Mouse (Mus musculus) liver, adult (tissue): ENCODE results near the gene Adgrg3.

ENCODE experiments used
- GATA4 ChIP-seq: IDR thresholded peaks from 2 replicates; pipeline ENCODE4 v1.6.1; 2014; ENCODE audit warnings: mild to moderate bottlenecking, low read length; ENCODE audit not compliant: insufficient replicate concordance

Adgrg3 gene

DNA sequence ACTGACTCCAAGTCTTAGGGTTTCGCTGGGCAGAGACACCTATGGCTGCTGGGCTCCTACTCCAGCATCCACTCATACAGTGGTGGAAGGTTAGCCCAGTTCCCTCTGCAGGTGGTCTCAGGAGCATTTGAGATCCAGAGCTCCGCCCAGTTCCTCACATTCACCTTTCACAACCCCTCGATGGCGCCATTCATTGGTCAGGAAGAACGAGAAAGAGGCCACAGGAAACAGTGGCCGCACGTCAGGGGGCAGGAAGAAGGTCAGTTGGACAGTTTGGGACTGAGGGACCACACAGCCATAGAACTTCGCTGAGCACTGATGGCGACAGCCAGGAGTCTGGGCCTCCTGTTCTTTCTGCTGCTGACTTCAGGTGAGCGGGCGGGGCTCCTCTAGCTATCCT lies at the start of gene Adgrg3:
Adgrg3 (plus strand) TSS at position 242 of the 400 bp plus-strand sequence.
- TF ChIP-seq GATA4 = no peak

DNA sequence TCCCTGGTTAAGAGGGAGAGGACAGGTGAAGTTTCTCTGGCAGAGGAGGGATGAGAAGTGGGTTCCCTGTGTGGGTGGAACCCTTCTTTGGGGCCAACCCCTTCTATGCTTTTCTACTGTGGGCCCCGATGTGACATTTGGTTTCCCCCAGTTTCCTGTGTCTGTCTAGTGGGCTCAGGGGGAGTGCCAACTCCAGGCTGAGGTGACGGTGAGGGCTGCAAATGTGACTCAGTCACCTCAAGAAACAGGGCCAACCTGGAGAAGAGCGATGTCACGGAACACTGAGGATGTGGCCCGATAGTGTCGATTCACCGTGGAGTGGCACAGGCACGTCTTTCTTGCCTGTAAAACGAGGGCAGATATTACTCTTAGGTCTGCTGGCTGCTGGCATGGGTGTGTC lies 44.2 kb upstream of the Adgrg3 start:
- no peak for TF ChIP-seq GATA4

DNA sequence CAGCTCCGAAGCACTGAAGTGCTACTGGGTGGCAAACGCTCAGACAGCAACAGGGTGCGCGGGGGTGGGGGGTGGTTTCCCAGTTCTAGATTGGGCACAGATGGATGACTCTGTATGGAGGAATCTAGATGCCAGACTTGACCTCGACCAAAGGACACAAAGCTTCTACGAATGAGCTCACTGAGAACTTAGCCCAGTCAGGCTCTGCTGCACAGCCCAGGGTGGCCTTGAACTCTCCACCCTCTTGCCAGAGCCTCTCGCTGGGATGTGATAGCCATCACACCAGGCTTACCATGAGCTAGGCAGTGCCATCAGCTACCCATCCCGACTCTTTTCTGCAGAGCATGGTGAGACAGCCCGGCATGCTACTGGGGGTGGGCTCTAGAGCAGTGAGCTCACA lies 43.7 kb upstream of the Adgrg3 start:
- no peak for TF ChIP-seq GATA4

DNA sequence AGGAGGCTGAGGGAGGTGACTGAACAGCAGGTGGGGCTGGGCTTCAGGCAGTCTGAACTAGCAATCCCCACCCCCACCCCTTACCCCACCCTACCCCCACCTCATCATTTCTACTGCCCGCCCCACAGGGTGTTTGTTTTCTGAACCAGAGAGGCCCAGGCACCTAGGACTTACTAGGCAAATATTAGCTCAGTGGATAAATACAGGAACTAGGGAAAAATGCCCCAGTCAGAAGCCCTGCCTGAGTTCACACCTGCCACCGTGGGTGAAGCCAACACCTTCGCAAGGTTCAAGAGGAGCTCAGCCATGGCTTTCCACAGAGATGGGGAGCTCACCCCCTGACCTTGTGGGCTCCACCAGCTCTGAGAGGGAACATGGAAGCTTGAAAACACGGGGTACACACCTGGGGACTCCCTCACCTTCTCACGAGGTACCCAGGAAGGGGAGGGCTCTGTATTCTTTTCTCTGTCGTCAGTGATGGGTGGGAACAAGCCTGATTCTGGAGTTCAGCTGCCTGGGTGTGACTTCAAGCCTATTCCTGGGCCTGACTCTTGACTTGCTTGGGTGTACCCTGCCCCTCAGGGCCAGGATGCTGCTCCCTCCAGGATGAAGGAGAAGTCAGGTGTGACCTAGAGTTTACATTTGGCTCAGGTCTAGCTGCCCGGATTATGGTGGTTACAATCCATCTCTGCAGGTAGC lies 42.9 kb upstream of the Adgrg3 start, which contains the start of gene Adgrg1:
Adgrg1 (plus strand) TSS at position 285 of the 699 bp plus-strand sequence.
- TF ChIP-seq GATA4 = no peak

DNA sequence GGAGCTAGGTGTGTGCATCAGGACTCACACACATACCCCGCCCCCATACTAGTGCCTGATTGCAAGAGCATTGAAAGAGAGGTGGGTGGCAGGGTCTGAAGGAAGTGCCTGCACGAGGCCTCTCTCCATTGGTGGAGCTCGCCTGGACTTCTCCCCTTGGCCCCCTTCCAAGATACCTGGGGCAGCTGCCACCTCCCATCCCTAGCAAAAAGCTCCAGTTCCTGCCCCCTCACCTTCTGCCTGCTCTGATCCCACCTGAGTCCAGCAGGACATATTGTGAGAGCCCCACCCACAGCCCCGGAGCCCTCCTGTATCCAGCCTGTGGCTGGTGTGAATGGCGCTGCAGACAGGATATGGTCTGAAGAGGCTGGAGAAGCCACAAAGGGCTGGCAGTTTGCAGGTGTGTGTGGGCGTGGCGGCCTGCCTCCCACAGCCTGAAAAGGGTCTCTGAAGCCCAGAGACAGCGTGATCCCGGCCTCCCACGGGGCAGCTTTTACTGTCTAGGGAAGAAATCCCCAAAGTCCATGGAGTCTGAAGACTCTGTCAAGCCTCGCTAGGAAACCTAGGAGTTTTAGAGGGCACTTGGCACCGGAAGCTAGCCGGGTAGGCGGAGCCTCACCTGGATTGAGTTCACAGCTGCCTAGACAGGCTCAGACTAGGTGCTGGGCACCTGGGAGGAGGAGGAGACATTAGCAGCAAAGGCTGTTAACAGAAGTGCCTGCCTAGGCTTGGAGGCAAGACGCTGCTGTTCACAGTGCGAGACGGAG lies 40.7 kb upstream of the Adgrg3 start:
- TF ChIP-seq GATA4 = no peak

DNA sequence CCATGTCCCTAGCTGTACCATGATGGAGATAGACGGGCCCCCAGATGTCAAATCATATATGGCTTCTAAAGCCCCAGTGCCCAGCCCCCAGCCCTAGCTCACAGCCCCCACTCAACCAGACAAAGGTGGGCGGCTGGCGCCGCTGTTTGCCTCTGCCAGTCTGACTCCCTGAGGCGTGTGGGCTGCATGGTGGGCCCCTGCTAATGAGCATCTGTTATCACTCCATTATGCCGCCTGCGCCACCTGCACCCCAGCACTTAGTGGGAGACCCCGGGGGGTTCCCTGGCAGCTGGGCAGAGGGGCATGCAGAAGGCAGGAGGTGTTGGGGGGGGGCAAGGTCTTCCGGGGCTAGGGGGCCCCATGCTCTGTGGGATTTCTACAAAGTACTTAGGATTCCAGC lies 39.4 kb upstream of the Adgrg3 start:
- TF ChIP-seq GATA4 = no peak

DNA sequence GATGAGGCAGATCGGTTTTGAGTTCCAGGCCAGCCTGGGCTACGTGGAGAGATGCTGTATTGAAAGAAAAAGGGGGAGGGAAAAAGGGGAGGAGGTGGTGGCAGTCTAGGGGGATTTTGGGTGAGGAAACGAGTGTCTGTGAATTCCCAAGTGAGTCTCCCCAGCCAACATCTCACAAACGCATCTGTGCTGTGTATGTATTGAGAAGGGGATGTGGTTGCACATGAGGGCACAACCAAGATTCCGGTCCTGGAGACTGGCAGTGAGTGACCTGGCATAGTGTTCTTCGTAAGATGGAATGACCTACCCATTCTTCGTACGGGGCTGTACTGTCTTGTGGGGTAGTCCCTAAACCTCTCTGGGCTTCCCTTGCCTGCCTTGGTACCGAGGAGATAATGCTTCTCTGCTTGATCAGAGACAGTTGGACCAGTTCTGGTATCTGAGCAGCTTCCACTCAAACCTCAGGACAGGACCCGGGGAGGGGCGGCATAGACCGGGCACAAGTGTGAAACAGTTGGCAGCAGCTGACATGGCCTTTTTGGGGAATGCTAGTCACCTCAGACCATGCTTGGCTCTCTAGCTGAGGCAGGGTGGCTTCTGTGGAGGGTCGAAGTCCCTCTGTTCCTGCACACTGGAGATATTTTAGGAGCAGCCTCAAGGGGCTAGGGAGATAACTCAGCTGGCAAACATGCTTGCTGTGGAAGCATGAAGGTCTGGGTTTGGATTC lies 38.7 kb upstream of the Adgrg3 start:
- TF ChIP-seq GATA4 = no peak

DNA sequence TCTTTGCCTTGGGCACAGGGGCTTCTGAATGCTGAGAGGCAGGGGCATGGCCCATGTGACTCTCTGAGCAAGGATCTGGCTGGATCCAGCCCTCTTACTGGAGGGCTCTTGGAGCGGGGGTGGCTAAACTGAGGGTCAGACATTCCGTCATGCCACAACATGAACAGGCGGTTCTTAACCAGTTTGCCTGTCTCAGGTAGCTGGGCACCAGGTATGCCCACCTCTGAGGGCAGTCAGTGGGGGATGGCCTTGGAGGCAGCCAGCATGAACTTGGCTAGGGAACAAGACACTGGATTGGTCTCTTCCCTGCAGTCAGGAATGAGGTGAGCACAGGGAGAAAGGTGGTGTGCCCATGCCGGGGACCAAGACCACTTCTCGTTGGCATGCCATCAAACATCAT lies 37.3 kb upstream of the Adgrg3 start:
- no peak for TF ChIP-seq GATA4

DNA sequence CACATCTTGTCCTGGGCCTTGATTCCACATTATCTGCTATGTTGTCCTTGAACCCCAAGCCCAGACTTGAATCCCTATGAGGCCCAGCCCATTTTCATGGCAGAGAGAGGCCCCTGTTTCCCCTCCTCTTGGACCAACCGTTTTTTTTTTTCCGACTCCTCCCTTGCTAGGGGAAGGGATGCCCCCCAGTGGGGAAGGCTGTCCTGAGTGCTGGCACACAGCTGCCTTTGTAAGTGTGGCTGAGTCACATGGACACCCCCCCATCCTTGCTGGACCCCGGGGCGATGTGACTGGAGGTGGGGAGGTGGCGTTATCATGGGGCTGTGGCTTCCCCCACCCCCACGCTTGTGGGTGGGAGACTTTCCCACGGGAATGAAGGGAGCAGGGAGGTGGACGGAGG lies 36.5 kb upstream of the Adgrg3 start:
- TF ChIP-seq GATA4 = no peak

DNA sequence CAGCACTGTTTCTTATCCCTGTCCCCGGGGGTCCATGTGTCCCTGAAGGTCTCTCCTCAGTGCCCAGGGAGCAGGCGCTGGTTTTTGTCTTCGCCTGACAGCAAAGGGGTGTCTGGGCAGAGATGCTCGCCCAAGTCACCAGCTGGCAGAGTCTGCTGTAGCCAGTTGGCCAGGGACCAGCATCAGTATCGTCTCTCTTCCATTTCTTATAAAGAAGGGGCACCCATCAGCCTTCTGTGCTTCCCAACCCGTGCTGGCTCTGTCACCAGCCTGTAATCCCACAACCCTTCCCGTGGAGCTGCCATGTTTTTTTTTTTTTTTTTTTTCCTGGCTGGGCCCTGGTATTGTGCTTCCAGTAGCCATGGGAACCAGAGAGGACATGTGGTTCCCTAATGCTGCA lies 35.6 kb upstream of the Adgrg3 start:
- TF ChIP-seq GATA4 = no peak

DNA sequence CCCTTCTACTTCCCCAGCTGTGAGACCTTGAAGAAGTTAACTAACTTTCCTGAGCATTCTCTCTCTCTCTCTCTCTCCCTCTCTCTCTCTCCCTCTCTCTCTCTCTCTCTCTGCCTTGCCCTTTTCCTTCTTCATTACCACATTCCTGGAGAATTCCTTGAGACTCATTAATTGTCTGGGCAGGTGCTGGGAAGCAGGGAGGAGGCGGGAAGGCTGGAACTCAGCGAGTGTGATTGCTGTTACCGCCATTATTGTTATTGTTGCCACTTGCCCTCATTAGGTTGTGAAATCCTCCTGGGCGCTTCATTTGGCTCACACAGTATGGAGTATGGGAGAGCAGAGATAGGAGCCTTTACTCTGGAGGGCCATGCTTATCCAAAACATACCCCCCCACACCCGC lies 34.3 kb upstream of the Adgrg3 start:
- no peak for TF ChIP-seq GATA4

DNA sequence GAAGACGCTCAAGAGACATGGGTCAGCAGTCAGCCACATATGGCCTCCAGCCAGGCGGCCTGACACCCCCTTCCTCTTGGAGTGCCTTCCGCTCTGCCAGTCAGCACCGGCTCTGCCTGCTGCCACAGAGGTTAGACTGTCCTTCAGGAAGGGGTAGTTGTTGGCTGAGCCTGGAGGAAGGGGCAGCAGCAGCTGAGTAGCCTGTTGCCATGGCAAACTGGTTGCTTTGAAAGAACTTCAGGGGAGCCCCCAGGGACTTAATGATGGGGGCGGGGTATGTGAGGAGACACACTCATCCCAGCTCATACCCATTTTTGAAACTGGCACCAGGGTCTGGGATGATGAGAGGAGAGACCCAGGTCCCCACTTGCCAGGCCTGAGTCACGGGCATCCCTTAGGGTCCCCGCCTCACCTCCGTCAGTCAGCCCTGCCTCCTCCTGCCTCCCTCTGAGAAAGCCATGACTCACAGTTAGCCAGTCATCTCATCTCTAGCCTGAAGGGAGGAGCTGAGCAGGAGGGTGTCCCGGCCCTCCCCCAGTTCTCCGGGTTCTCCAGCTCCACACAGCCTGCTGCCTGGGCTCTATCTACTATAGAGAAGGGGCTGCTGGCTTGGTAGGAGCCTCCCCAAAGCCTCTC lies 33.5 kb upstream of the Adgrg3 start:
- TF ChIP-seq GATA4 = no peak

DNA sequence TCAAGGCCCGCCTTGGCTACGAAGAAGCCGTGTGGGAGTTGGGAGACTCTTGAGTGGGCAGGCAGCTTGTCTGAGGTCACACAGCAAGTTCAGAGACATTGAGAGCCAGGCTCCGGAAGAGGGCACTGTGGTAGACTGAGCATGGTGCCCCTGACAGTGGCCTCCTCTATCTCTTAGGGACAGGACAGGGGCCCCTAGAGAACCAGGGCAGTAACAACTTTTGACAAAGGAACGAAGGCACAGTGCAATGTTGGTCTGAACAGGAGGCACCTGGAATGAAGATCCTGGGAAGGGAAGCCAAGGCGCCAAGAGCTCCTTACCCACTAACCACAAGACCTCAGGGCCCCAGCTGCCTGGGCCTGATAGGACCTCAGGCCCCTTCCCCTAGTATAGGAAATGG lies 32.5 kb upstream of the Adgrg3 start:
- no peak for TF ChIP-seq GATA4

DNA sequence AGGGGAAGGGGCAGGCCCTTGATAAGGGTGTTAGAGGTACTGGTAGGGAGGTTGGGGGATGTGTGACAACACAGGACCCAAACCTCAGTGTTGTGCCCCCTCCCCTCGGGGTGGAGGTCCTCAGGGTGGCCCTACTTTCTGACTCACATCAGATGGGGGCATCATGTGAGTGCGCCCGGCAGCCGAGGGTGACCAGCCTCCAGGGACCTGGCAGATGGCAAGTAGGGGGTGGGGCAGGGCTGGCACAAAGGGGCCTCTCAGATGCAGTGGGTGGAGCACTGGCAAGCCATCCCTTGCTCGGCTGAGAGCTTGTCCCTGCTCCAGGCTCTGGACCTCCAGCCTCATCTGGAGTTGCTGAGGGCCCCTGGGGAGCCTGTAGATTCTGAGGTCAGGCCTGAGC lies 30.8 kb upstream of the Adgrg3 start:
- TF ChIP-seq GATA4 = no peak

DNA sequence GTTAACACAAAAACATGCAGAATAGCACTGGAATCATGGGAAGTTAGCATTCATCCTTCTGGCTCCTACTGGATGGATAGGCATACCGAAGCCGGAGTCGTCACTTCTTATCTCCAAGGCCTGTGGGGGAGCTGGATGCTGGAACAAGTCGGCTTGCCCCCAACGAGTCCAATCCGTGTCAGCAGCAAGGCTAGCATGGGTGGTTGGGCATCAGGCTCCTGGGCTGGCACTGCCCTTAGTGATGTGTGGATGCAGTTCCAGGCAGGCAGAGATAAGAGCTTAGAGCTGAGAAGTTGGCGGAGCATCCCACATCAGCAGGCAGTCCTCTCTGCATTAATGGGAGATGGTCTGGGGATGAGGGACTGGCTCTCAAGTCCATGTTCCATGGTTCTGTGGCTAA lies 29.9 kb upstream of the Adgrg3 start:
- no peak for TF ChIP-seq GATA4
